Mouse (Mus musculus): ENCODE results near the gene Nxf2. TPM values are rescaled to one million over a fixed set of nuclear protein-coding genes. Genes with fewer than 3 reads are reported as not detected.
"Not testable (repeated sequence)": the region's sequence is repeated elsewhere in the genome, so short reads cannot be mapped to it uniquely, and the experiment has no call there.

The Nxf2 gene
- polyA plus RNA-seq, 1 experiment from 2014 or later, result 0.28 TPM

DNA sequence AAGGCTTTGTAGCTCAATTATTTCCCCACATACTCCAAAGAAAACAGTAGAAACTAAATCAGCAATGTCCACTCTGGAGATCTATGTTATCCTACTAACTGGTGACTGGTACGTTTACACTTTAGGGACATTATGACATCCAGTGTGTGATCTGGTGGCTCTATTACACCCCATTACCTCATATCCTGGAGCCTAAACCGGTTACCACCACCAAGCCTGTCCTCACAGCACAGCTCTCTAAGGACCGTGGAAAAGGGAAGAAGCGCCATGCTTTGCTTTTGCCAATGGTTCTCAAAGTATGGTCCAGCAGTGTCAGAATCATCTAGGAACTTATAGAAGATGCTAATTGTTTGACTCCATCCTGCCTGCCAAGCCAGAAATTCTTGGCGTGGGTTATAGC, 34.6 kb downstream of the Nxf2 start:
- Histone ChIP-seq H3K4me2 (ENCODE audit: low read length) (no peak overlapping the region), H3K9ac (ENCODE audit: low read length) (no peak overlapping the region), H3K27ac (replicated peaks in 1 of 2; ENCODE audit: control insufficient read depth in 1 of 2, insufficient read depth in 1 of 2, low read depth in 2 of 2, low read length in 2 of 2) (no peak overlapping the region), H3K4me3 (ENCODE audit: control insufficient read depth in 1 of 2, insufficient read depth in 1 of 2, low read depth in 1 of 2, low read length in 2 of 2) (no peak overlapping the region), H3K9me3 (ENCODE audit: control insufficient read depth, low read length) (no peaks in the 10 kb centered on the region), H3K4me1 (ENCODE audit: control insufficient read depth in 2 of 2, insufficient read depth in 2 of 2, low read length in 2 of 2) (no peaks in the 10 kb centered on the region), H3K27me3 (ENCODE audit: control insufficient read depth, insufficient read depth, low read length) (no peaks in the 10 kb centered on the region), H3K36me3 (ENCODE audit: control insufficient read depth, insufficient read depth, low read length) (no peaks in the 10 kb centered on the region)
- ATAC-seq (ENCODE audit: insufficient number of reproducible peaks, insufficient read depth, low FRiP score, low read depth), result no peak
- WGBS, result 65% methylated on average over 5 of the region's 5 CpGs

GRCm38 (mm10) chrX:134925058-134925457, 39.5 kb downstream of the Nxf2 start:
- H3K4me1 ChIP-seq (ENCODE audit: control insufficient read depth in 2 of 2, insufficient read depth in 2 of 2, low read length in 2 of 2), result no peaks in the 10 kb centered on the region

GRCm38 (mm10) chrX:134923675-134924424, 40.7 kb downstream of the Nxf2 start:
- Histone ChIP-seq H3K27ac (replicated peaks in 1 of 2; ENCODE audit: control insufficient read depth in 1 of 2, insufficient read depth in 1 of 2, low read depth in 2 of 2, low read length in 2 of 2) (no peak overlapping the region), H3K9ac (ENCODE audit: low read length) (no peak overlapping the region)
- WGBS, result 69% methylated on average over 7 of the region's 7 CpGs

More at GRCm38 (mm10) chrX:134925058-134925457, 39.5 kb downstream of the Nxf2 start:
- H3K36me3 ChIP-seq (ENCODE audit: control insufficient read depth, insufficient read depth, low read length), result no peaks in the 10 kb centered on the region
- H3K4me2 ChIP-seq (ENCODE audit: low read length), result no peak overlapping the region
- H3K9me3 ChIP-seq (ENCODE audit: control insufficient read depth, low read length), result no peaks in the 10 kb centered on the region
- no peak overlapping the region for H3K9ac ChIP-seq (ENCODE audit: low read length)
- no peak for ATAC-seq (ENCODE audit: insufficient number of reproducible peaks, insufficient read depth, low FRiP score, low read depth)
- no peaks in the 10 kb centered on the region for H3K27me3 ChIP-seq (ENCODE audit: control insufficient read depth, insufficient read depth, low read length)
- no peak overlapping the region for H3K27ac ChIP-seq (replicated peaks in 1 of 2; ENCODE audit: control insufficient read depth in 1 of 2, insufficient read depth in 1 of 2, low read depth in 2 of 2, low read length in 2 of 2)
- H3K4me3 ChIP-seq (ENCODE audit: control insufficient read depth in 1 of 2, insufficient read depth in 1 of 2, low read depth in 1 of 2, low read length in 2 of 2), result no peak overlapping the region

DNA sequence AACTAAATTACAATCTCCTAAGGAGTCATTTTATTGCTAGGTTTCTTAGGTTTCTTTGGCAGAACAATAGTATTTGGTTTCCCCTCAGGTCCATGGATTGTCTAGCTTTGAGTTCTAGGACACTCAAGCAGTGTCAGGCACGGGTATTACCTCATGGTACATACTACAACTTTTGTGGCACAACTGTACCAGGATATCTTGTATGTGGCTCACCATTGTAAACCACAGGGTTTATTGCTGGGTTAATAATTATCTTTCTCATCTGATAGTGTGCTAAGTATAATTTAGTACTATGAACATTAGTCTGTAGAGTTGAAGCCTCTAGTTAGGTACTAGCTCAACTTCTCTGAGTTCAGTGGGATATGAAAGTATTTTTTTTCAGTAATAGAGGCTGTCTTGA, 45.3 kb downstream of the Nxf2 start:
- Histone ChIP-seq H3K4me2 (ENCODE audit: low read length) (no peak overlapping the region), H3K4me1 (ENCODE audit: control insufficient read depth in 2 of 2, insufficient read depth in 2 of 2, low read length in 2 of 2) (no peaks in the 10 kb centered on the region)

More at GRCm38 (mm10) chrX:134923675-134924424, 40.7 kb downstream of the Nxf2 start:
- no peaks in the 10 kb centered on the region for H3K36me3 ChIP-seq (ENCODE audit: control insufficient read depth, insufficient read depth, low read length)
- H3K4me1 ChIP-seq (ENCODE audit: control insufficient read depth in 2 of 2, insufficient read depth in 2 of 2, low read length in 2 of 2), result no peaks in the 10 kb centered on the region
- H3K9me3 ChIP-seq (ENCODE audit: control insufficient read depth, low read length), result no peaks in the 10 kb centered on the region
- H3K27me3 ChIP-seq (ENCODE audit: control insufficient read depth, insufficient read depth, low read length), result no peaks in the 10 kb centered on the region
- ATAC-seq (ENCODE audit: insufficient number of reproducible peaks, insufficient read depth, low FRiP score, low read depth), result no peak
- H3K4me3 ChIP-seq (ENCODE audit: control insufficient read depth in 1 of 2, insufficient read depth in 1 of 2, low read depth in 1 of 2, low read length in 2 of 2), result no peak overlapping the region
- no peak overlapping the region for H3K4me2 ChIP-seq (ENCODE audit: low read length)

DNA sequence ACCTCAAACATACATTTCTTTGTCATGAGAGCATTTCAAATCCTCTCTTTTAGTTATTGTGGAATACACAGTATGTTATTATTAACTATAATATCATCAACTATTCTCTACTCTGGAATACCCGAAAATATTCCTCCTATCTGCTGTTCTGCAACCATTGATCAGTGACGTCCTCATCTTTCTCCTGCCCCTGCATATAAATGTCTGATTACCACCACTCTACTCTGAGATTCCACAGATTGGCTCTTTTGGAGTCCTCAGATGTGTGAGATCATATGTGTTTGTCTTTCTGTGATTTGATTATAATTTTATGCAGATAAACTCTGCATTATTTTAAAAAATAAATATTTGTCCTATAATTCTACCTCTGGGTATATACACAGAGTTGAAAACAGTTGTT, 48.8 kb downstream of the Nxf2 start:
- 53% methylated on average over 2 of the region's 2 CpGs for WGBS
- no peaks in the 10 kb centered on the region for H3K4me1 ChIP-seq (ENCODE audit: control insufficient read depth in 2 of 2, insufficient read depth in 2 of 2, low read length in 2 of 2)

More for the DNA sequence above, 45.3 kb downstream of the Nxf2 start:
- Histone ChIP-seq H3K9me3 (ENCODE audit: control insufficient read depth, low read length) (no peaks in the 10 kb centered on the region), H3K27ac (replicated peaks in 1 of 2; ENCODE audit: control insufficient read depth in 1 of 2, insufficient read depth in 1 of 2, low read depth in 2 of 2, low read length in 2 of 2) (no peak overlapping the region), H3K9ac (ENCODE audit: low read length) (no peak overlapping the region), H3K4me3 (ENCODE audit: control insufficient read depth in 1 of 2, insufficient read depth in 1 of 2, low read depth in 1 of 2, low read length in 2 of 2) (no peak overlapping the region), H3K27me3 (ENCODE audit: control insufficient read depth, insufficient read depth, low read length) (no peaks in the 10 kb centered on the region), H3K36me3 (ENCODE audit: control insufficient read depth, insufficient read depth, low read length) (no peaks in the 10 kb centered on the region)
- WGBS, result 45% methylated on average over 1 of the region's 1 CpGs
- ATAC-seq (ENCODE audit: insufficient number of reproducible peaks, insufficient read depth, low FRiP score, low read depth), result no peak

DNA sequence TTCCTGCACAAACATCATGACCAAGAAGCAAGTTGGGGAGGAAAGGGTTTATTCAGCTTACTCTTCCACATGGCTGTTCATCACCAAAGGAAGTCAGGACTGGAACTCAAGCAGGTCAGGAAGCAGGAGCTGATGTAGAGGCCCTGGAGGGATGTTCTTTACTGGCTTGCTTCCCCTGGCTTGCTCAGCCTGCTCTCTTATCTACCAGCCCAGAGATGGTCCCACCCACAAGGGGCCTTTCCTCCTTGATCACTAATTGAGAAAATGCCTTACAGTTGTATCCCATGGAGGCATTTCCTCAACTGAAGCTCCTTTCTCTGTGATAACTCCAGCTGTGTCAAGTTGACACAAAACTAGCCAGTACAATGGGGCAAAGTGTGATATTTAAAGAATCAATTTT, 49.2 kb downstream of the Nxf2 start:
- H3K9me3 ChIP-seq (ENCODE audit: control insufficient read depth, low read length); H3K36me3 ChIP-seq (ENCODE audit: control insufficient read depth, insufficient read depth, low read length); H3K4me1 ChIP-seq (ENCODE audit: control insufficient read depth in 2 of 2, insufficient read depth in 2 of 2, low read length in 2 of 2); H3K27me3 ChIP-seq (ENCODE audit: control insufficient read depth, insufficient read depth, low read length); ATAC-seq (ENCODE audit: insufficient number of reproducible peaks, insufficient read depth, low FRiP score, low read depth); H3K27ac ChIP-seq (replicated peaks in 1 of 2; ENCODE audit: control insufficient read depth in 1 of 2, insufficient read depth in 1 of 2, low read depth in 2 of 2, low read length in 2 of 2); H3K4me3 ChIP-seq (ENCODE audit: control insufficient read depth in 1 of 2, insufficient read depth in 1 of 2, low read depth in 1 of 2, low read length in 2 of 2); H3K4me2 ChIP-seq (ENCODE audit: low read length); H3K9ac ChIP-seq (ENCODE audit: low read length): not testable (repeated sequence)

More for the DNA sequence above, 48.8 kb downstream of the Nxf2 start:
- H3K4me3 ChIP-seq (ENCODE audit: control insufficient read depth in 1 of 2, insufficient read depth in 1 of 2, low read depth in 1 of 2, low read length in 2 of 2), result no peak overlapping the region
- H3K9ac ChIP-seq (ENCODE audit: low read length), result no peak overlapping the region
- no peak for ATAC-seq (ENCODE audit: insufficient number of reproducible peaks, insufficient read depth, low FRiP score, low read depth)
- H3K36me3 ChIP-seq (ENCODE audit: control insufficient read depth, insufficient read depth, low read length), result no peaks in the 10 kb centered on the region
- H3K9me3 ChIP-seq (ENCODE audit: control insufficient read depth, low read length), result no peaks in the 10 kb centered on the region
- no peaks in the 10 kb centered on the region for H3K27me3 ChIP-seq (ENCODE audit: control insufficient read depth, insufficient read depth, low read length)
- H3K27ac ChIP-seq (replicated peaks in 1 of 2; ENCODE audit: control insufficient read depth in 1 of 2, insufficient read depth in 1 of 2, low read depth in 2 of 2, low read length in 2 of 2), result no peak overlapping the region
- H3K4me2 ChIP-seq (ENCODE audit: low read length), result no peak overlapping the region

DNA sequence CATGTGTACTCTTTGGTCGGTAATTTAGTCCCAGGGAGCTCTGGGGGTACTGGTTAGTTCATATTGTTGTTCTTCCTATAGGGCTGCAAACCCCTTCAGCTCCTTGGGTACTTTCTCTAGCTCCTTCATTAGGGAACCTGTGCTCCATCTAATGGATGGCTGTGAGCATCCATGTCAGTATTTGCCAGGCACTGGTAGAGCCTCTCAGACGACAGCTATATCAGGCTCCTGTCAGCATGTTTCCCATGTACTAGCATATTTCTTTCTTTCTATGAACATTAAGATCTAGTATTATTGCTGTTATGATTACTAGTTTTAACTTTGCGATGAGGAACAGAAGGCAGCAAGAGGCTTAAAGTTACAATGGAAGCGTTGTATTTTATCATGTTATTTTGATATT, 49.7 kb downstream of the Nxf2 start:
- 56% methylated on average over 4 of the region's 4 CpGs for WGBS
- no peak for ATAC-seq (ENCODE audit: insufficient number of reproducible peaks, insufficient read depth, low FRiP score, low read depth)

More for the DNA sequence above, 49.7 kb downstream of the Nxf2 start:
- Histone ChIP-seq H3K4me1 (ENCODE audit: control insufficient read depth in 2 of 2, insufficient read depth in 2 of 2, low read length in 2 of 2) (no peaks in the 10 kb centered on the region), H3K27ac (replicated peaks in 1 of 2; ENCODE audit: control insufficient read depth in 1 of 2, insufficient read depth in 1 of 2, low read depth in 2 of 2, low read length in 2 of 2) (no peak overlapping the region), H3K27me3 (ENCODE audit: control insufficient read depth, insufficient read depth, low read length) (no peaks in the 10 kb centered on the region), H3K36me3 (ENCODE audit: control insufficient read depth, insufficient read depth, low read length) (no peaks in the 10 kb centered on the region), H3K9ac (ENCODE audit: low read length) (no peak overlapping the region), H3K4me2 (ENCODE audit: low read length) (no peak overlapping the region), H3K9me3 (ENCODE audit: control insufficient read depth, low read length) (no peaks in the 10 kb centered on the region), H3K4me3 (ENCODE audit: control insufficient read depth in 1 of 2, insufficient read depth in 1 of 2, low read depth in 1 of 2, low read length in 2 of 2) (no peak overlapping the region)

Data from heart, embryonic 14.5 days (tissue).